Mouse (Mus musculus): ENCODE data around the gene Myo3a. TPM values are rescaled to one million over a fixed set of nuclear protein-coding genes. Genes with fewer than 3 reads are reported as not detected.

The Myo3a gene
- polyA plus RNA-seq (2017; shearing (Covaris generic)): not detected

DNA sequence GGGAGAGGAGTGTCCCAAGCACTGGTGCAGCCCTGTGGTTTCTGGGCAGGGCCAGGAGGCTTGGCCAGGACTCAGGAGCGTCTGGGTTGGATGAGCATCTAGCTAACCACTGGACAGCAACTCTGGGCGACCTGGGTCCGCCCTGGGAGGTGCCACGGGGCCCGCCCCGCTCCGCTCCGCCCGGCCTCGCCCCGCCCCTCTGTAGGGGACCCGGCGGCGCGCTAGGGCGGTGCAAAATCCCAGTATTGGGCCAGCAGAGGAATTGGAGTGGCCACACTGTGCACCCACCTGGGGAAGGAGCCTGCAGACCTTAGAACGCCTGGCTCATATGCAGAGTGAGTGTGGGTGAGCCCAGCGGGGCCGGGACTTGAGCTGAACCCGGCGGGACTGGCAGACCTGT is at the start of gene Myo3a:
Myo3a (plus strand) TSS at position 196 of the 400 bp plus-strand sequence.

DNA sequence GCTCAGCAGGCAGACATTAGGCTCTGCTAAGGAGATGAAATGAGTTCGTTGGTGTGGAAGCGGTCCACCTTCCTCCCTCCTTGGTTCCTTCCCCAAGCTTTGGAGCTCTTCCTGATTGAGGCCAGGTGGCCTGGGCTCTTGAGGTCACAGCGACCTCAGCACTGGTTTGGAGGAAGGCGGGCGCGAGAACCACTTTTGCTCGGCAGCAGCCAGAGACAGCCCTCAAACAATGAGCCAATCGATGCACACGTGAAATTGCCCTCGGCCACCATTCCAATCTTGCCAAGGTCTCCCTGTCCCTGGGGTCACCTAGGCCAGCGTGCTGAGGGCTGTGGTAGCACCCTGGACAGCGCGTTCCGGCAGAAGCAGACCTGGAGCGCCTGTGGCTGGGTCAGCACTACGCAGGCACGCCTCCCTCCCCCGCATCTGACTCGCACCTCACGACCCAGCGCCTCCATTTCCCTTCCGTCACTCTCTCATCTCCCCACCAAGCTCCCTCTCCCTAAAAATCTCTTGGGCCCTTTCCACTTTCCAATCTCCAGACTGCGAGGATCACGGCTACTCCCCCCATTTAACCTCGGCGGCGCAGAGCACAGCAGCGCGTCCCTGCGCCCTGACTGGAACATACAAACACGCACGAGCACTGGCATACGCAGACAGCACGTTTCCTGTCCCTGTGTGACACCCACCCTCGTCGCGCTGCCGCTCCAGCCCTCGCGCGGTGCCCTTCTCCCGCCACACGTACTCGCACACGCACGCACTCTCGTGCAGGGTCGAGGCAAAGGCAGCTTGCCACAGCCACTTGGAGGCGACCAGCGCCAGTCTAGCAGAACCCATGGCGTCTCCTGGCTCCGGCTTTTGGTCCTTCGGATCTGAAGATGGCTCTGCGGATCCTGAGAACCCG is 394.8 kb downstream of the Myo3a start, which contains the start of gene Gad2:
Gad2 (plus strand) TSS at position 378 of the 904 bp plus-strand sequence.

Measured in CD4-positive, CD25-positive, alpha-beta regulatory T cell, adult 9 weeks (primary cell).